Mouse (Mus musculus) midbrain, postnatal 0 days (tissue): ENCODE measurements around the gene Oas2. TPM values are rescaled to one million over a fixed set of nuclear protein-coding genes. Genes with fewer than 3 reads are reported as not detected.

Experiments
- ATAC-seq: fragments of 200-750 bp; cut with Nextera tagmentation; 2 replicates; pipeline ENCODE4 v1.8.0; 2017; ENCODE audit warnings: moderate number of reproducible peaks, mild to moderate bottlenecking, moderate TSS enrichment, moderate library complexity; ENCODE audit not compliant: low FRiP score
- DNase-seq: peaks from one replicate; pipeline ENCODE4 v3.0.0-alpha.2; 2015; ENCODE audit warnings: low spot score
- H3K27ac ChIP-seq: fragments of 300-500 bp; sonication (generic); 2 replicates; pipeline ENCODE4 v1.5.1; 2014; ENCODE audit warnings: low read depth, mild to moderate bottlenecking, low read length, mixed read lengths
- H3K27me3 ChIP-seq: fragments of 300-500 bp; sonication (generic); 2 replicates; pipeline ENCODE4 v1.6.1; 2014; ENCODE audit warnings: low read length, control low read depth, mixed read lengths; ENCODE audit not compliant: insufficient read depth
- H3K36me3 ChIP-seq: fragments of 300-500 bp; sonication (generic); 2 replicates; pipeline ENCODE4 v1.6.1; 2014; ENCODE audit warnings: low read length, control low read depth, mixed read lengths; ENCODE audit not compliant: insufficient read depth
- H3K4me1 ChIP-seq: fragments of 300-500 bp; sonication (generic); 2 replicates; pipeline ENCODE4 v1.6.1; 2014; ENCODE audit warnings: mild to moderate bottlenecking, control low read depth, antibody characterized with exemption, low read length, mixed read lengths; ENCODE audit not compliant: insufficient read depth
- H3K4me2 ChIP-seq: fragments of 300-500 bp; sonication (generic); 2 replicates; pipeline ENCODE4 v1.6.1; 2014; ENCODE audit warnings: low read depth, mild to moderate bottlenecking, low read length, mixed read lengths; ENCODE audit not compliant: poor library complexity, severe bottlenecking
- H3K4me3 ChIP-seq: fragments of 300-500 bp; sonication (generic); 2 replicates; pipeline ENCODE4 v1.5.1; 2014; ENCODE audit warnings: low read depth, mild to moderate bottlenecking, low read length, moderate library complexity
- H3K9ac ChIP-seq: fragments of 300-500 bp; sonication (generic); replicated peaks from 2 replicates; pipeline ENCODE4 v1.6.1; 2014; ENCODE audit warnings: mild to moderate bottlenecking, low read length, moderate library complexity, mixed read lengths; ENCODE audit not compliant: poor library complexity, severe bottlenecking
- H3K9me3 ChIP-seq: fragments of 300-500 bp; sonication (generic); 2 replicates; pipeline ENCODE4 v1.6.1; 2016; ENCODE audit warnings: low read length, control low read depth
- CTCF ChIP-seq: IDR thresholded peaks from 2 replicates; pipeline ENCODE4 v1.5.1; 2016; ENCODE audit warnings: antibody characterized with exemption, mild to moderate bottlenecking
- WGBS: fragments of 180-500 bp; shearing (Covaris S2); extraction: QIAGEN DNeasy Blood & Tissue Kit; methylation state at CpG from one replicate; pipeline ENCODE4 v1.1.7; 2014; 5-methylcytosine and 5-hydroxymethylcytosine counted together
- polyA plus RNA-seq: library from polyadenylated mRNA; unstranded; fragments of >200 nt; fragmentation: Nextera tagmentation; extraction: Ambion mirVana; gene quantifications from 2 replicates; pipeline ENCODE4 v1.2.1, GENCODE M21; 2015
- total RNA-seq: library from RNA; depleted of rRNA; stranded (reverse); fragments of >200 nt; gene quantifications from 2 replicates; pipeline ENCODE4 v1.2.3, GENCODE M21; 2014

Gene Oas2
- total and polyA plus RNA-seq, 2 experiments from 2014 or later: 0.27 to 0.31 TPM

GRCm38 (mm10) chr5:120775287-120775985, 25.8 kb upstream of the Oas2 start:
- Histone ChIP-seq H3K4me1 (no peaks in the 10 kb centered on the region), H3K4me3 (no peak overlapping the region), H3K27ac (no peak overlapping the region), H3K27me3 (no peaks in the 10 kb centered on the region), H3K9ac (no peak overlapping the region), H3K9me3 (no peaks in the 10 kb centered on the region), H3K4me2 (no peak overlapping the region), H3K36me3 (no peaks in the 10 kb centered on the region)
- WGBS: 86% methylated on average over 14 of the region's 14 CpGs
- no peak for ATAC-seq
- DNase-seq: no peak
- TF ChIP-seq CTCF: no peak

DNA sequence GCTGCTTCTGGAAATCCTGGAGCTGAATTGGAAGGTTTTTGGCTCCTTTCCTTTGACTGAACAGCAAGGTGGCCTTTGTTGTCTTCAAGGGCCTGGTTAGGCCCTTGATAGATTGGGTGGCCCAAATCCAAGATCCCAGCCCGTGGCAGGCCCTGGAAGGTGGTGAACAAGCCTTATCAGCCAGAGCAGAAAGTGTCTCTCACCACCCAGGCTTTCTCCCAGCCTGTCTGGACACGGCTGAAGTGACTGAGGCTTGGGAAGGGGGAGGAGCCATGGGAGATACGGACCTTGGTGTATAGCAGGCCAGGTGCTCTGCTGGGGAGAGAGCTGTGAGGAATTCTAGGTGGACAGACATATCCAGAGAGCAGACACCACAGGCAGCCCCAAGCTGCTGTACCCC, 19.7 kb upstream of the Oas2 start:
- Histone ChIP-seq H3K27me3 (no peaks in the 10 kb centered on the region), H3K4me1 (no peaks in the 10 kb centered on the region), H3K4me2 (no peak overlapping the region), H3K27ac (no peak overlapping the region), H3K9me3 (no peaks in the 10 kb centered on the region), H3K36me3 (no peaks in the 10 kb centered on the region), H3K4me3 (no peak overlapping the region), H3K9ac (no peak overlapping the region)
- ATAC-seq (no peak), DNase-seq (no peak)
- TF ChIP-seq CTCF: no peak
- 71% methylated on average over 3 of the region's 3 CpGs for WGBS

DNA sequence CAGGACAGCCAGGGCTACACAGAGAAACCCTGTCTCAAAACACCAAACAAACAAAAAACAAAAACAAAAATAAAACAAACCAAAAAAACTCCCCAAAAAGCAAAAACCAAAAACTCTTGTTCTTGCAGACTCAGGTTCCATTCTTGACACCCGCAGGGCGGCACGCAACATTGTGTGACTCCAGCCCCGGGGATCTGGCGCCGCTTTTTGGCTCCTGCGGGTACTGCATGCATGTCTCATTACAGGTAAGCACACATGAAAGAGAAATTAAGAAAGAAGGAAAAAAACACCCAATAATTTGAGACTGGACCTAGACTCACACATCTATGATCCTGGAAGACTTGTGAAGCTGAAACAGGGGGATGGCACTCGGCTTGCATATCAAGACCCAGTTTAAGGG, 15.4 kb upstream of the Oas2 start:
- Histone ChIP-seq H3K27ac (no peak overlapping the region), H3K9ac (no peak overlapping the region), H3K36me3 (no peaks in the 10 kb centered on the region), H3K27me3 (no peaks in the 10 kb centered on the region), H3K4me3 (no peak overlapping the region), H3K9me3 (no peaks in the 10 kb centered on the region), H3K4me1 (no peaks in the 10 kb centered on the region), H3K4me2 (no peak overlapping the region)
- no peak for ATAC-seq
- WGBS: 77% methylated on average over 8 of the region's 8 CpGs
- TF ChIP-seq CTCF: no peak
- DNase-seq: no peak

DNA sequence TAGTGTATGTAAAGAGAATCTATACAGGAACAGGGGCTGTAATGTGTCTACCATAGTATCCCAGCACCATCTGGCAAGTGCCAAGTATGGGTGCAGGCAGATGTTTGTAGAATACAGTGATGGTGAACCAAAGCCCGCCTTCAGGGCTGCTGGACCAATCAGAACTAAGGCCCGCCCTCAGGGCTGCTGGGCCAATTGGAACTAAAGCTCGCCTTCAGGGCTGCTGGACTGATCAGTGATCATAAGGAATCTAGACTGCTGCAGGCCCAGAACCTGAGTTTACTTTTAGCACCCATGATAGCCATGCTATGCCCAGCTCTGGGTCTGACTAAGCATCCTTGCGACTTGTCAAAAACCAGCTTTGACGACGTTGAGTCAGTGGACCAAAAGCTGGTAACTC, 12.2 kb upstream of the Oas2 start:
- Histone ChIP-seq H3K9me3 (no peaks in the 10 kb centered on the region), H3K4me1 (no peaks in the 10 kb centered on the region), H3K9ac (no peak overlapping the region), H3K27ac (no peak overlapping the region), H3K4me3 (no peak overlapping the region), H3K36me3 (no peaks in the 10 kb centered on the region), H3K4me2 (no peak overlapping the region), H3K27me3 (no peaks in the 10 kb centered on the region)
- DNase-seq: peak; percentile 27
- ATAC-seq: no peak
- no peak for TF ChIP-seq CTCF
- WGBS: 31% methylated on average over 6 of the region's 6 CpGs

DNA sequence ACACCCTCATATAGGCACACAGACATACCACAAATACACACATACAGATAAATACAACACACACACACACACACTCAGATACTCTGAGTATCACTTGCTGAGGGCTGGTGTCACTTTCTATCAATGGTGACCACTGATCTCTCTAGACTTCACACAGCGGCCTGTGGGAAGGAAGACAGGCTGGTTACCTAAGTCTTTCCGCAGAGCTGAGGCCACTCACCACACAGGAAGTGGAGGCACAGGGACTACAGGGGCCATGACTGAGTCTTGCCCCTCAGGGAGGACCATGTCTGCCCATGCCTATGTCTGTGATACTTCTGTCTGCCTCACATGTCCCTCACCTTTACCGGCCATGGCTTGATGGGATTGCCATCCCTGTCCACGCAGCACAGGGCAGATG, 4.6 kb upstream of the Oas2 start:
- H3K9me3 ChIP-seq: no peaks in the 10 kb centered on the region
- TF ChIP-seq CTCF: no peak
- H3K9ac ChIP-seq: no peak overlapping the region
- 86% methylated on average over 4 of the region's 4 CpGs for WGBS
- DNase-seq (no peak), ATAC-seq (no peak)
- H3K4me1 ChIP-seq: no peaks in the 10 kb centered on the region
- H3K36me3 ChIP-seq: no peaks in the 10 kb centered on the region
- H3K27ac ChIP-seq: no peak overlapping the region
- no peak overlapping the region for H3K4me2 ChIP-seq
- H3K27me3 ChIP-seq: no peaks in the 10 kb centered on the region
- no peak overlapping the region for H3K4me3 ChIP-seq

DNA sequence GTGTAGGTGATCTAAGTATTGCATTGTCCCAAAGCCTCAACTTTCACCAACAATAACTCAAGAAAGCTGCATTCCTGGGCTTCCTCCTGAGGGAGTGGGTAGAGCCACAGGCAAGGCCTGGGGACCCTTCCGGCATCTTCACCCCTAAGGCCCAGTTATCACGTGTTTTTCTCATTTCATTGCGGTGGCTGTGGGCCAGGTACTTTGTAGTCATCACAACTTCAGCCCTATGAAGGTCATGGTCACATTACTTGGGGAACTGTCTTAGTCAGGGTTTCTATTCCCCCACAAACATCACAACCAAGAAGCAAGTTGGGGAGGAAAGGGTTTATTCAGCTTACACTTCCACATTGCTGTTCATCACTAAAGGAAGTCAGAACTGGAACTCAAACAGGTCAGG, 3.1 kb upstream of the Oas2 start:
- H3K9ac ChIP-seq: no peak overlapping the region
- no peaks in the 10 kb centered on the region for H3K36me3 ChIP-seq
- WGBS: 75% methylated on average over 3 of the region's 3 CpGs
- H3K9me3 ChIP-seq: no peaks in the 10 kb centered on the region
- no peaks in the 10 kb centered on the region for H3K4me1 ChIP-seq
- ATAC-seq: no peak
- no peak overlapping the region for H3K4me2 ChIP-seq
- H3K4me3 ChIP-seq: no peak overlapping the region
- H3K27ac ChIP-seq: no peak overlapping the region
- DNase-seq: no peak
- no peaks in the 10 kb centered on the region for H3K27me3 ChIP-seq
- TF ChIP-seq CTCF: no peak
